Mouse (Mus musculus): ENCODE data around the gene Ubac2. TPM values are rescaled to one million over a fixed set of nuclear protein-coding genes. Genes with fewer than 3 reads are reported as not detected.

The Ubac2 gene
- polyA plus RNA-seq, 1 experiment from 2014 or later: 53.8 TPM

GRCm38 (mm10) chr14:122013417-122013951 is 135.1 kb downstream of the Ubac2 start:
- H3K4me2 ChIP-seq (ENCODE audit: low read depth, low read length): no peak overlapping the region
- H3K9ac ChIP-seq (ENCODE audit: low read length): no peak overlapping the region
- 69% methylated on average over 14 of the region's 14 CpGs for WGBS
- peak overlapping the region; percentile 43 for H3K27ac ChIP-seq (ENCODE audit: low read length)
- no peaks in the 10 kb centered on the region for H3K9me3 ChIP-seq (replicated peaks; ENCODE audit: control insufficient read depth, low read length)
- peaks cover 28% of the 10 kb centered on the region for H3K4me1 ChIP-seq (ENCODE audit: control insufficient read depth, insufficient read depth, low read length)
- no peaks in the 10 kb centered on the region for H3K27me3 ChIP-seq (ENCODE audit: control insufficient read depth, insufficient read depth, low read length)
- H3K4me3 ChIP-seq (ENCODE audit: low read length): no peak overlapping the region
- ATAC-seq (replicated peaks; ENCODE audit: extremely low read depth, insufficient read depth, low FRiP score): no peak
- H3K36me3 ChIP-seq (ENCODE audit: control insufficient read depth, insufficient read depth): peaks cover 3% of the 10 kb centered on the region; the same call in 1 of the 2 replicates

GRCm38 (mm10) chr14:122017958-122018357 is 139.5 kb downstream of the Ubac2 start:
- Histone ChIP-seq H3K4me3 (ENCODE audit: low read length) (no peak overlapping the region), H3K4me1 (ENCODE audit: control insufficient read depth, insufficient read depth, low read length) (peaks cover 26% of the 10 kb centered on the region), H3K27me3 (ENCODE audit: control insufficient read depth, insufficient read depth, low read length) (no peaks in the 10 kb centered on the region), H3K9me3 (replicated peaks; ENCODE audit: control insufficient read depth, low read length) (no peaks in the 10 kb centered on the region), H3K36me3 (ENCODE audit: control insufficient read depth, insufficient read depth) (peaks cover 2% of the 10 kb centered on the region; the same call in 1 of the 2 replicates), H3K4me2 (ENCODE audit: low read depth, low read length) (no peak overlapping the region), H3K9ac (ENCODE audit: low read length) (no peak overlapping the region), H3K27ac (ENCODE audit: low read length) (no peak overlapping the region)
- no peak for ATAC-seq (replicated peaks; ENCODE audit: extremely low read depth, insufficient read depth, low FRiP score)
- WGBS: 76% methylated on average over 2 of the region's 2 CpGs

- H3K27me3 ChIP-seq (ENCODE audit: control insufficient read depth, insufficient read depth, low read length): no peaks in the 10 kb centered on the region
- H3K4me1 ChIP-seq (ENCODE audit: control insufficient read depth, insufficient read depth, low read length): peaks cover 26% of the 10 kb centered on the region
- ATAC-seq (replicated peaks; ENCODE audit: extremely low read depth, insufficient read depth, low FRiP score): no peak
- H3K36me3 ChIP-seq (ENCODE audit: control insufficient read depth, insufficient read depth): peaks cover 2% of the 10 kb centered on the region; the same call in 1 of the 2 replicates
- H3K4me3 ChIP-seq (ENCODE audit: low read length): no peak overlapping the region
- H3K9ac ChIP-seq (ENCODE audit: low read length): no peak overlapping the region
- no peak overlapping the region for H3K27ac ChIP-seq (ENCODE audit: low read length)
- H3K4me2 ChIP-seq (ENCODE audit: low read depth, low read length): no peak overlapping the region
- no peaks in the 10 kb centered on the region for H3K9me3 ChIP-seq (replicated peaks; ENCODE audit: control insufficient read depth, low read length)
- 94% methylated on average over 2 of the region's 2 CpGs for WGBS
Observed at GRCm38 (mm10) chr14:122019389-122019788, 141.0 kb downstream of the Ubac2 start.

GRCm38 (mm10) chr14:122020567-122020966 is 142.1 kb downstream of the Ubac2 start:
- no peak for ATAC-seq (replicated peaks; ENCODE audit: extremely low read depth, insufficient read depth, low FRiP score)
- Histone ChIP-seq H3K4me1 (ENCODE audit: control insufficient read depth, insufficient read depth, low read length) (peaks cover 20% of the 10 kb centered on the region), H3K27me3 (ENCODE audit: control insufficient read depth, insufficient read depth, low read length) (no peaks in the 10 kb centered on the region), H3K4me3 (ENCODE audit: low read length) (no peak overlapping the region), H3K9ac (ENCODE audit: low read length) (no peak overlapping the region), H3K9me3 (replicated peaks; ENCODE audit: control insufficient read depth, low read length) (no peaks in the 10 kb centered on the region), H3K4me2 (ENCODE audit: low read depth, low read length) (no peak overlapping the region), H3K27ac (ENCODE audit: low read length) (no peak overlapping the region), H3K36me3 (ENCODE audit: control insufficient read depth, insufficient read depth) (peaks cover 2% of the 10 kb centered on the region; the same call in 1 of the 2 replicates)
- WGBS: 89% methylated on average over 6 of the region's 6 CpGs

GRCm38 (mm10) chr14:122023054-122023453 is 144.6 kb downstream of the Ubac2 start:
- H3K36me3 ChIP-seq (ENCODE audit: control insufficient read depth, insufficient read depth): peaks cover 2% of the 10 kb centered on the region; the same call in 1 of the 2 replicates
- H3K9ac ChIP-seq (ENCODE audit: low read length): no peak overlapping the region
- peaks cover 6% of the 10 kb centered on the region; the same call in 1 of the 2 replicates for H3K4me1 ChIP-seq (ENCODE audit: control insufficient read depth, insufficient read depth, low read length)
- H3K4me2 ChIP-seq (ENCODE audit: low read depth, low read length): no peak overlapping the region
- ATAC-seq (replicated peaks; ENCODE audit: extremely low read depth, insufficient read depth, low FRiP score): no peak
- no peak overlapping the region for H3K27ac ChIP-seq (ENCODE audit: low read length)
- no peaks in the 10 kb centered on the region for H3K9me3 ChIP-seq (replicated peaks; ENCODE audit: control insufficient read depth, low read length)
- no peak overlapping the region for H3K4me3 ChIP-seq (ENCODE audit: low read length)
- 84% methylated on average over 1 of the region's 1 CpGs for WGBS
- H3K27me3 ChIP-seq (ENCODE audit: control insufficient read depth, insufficient read depth, low read length): no peaks in the 10 kb centered on the region

GRCm38 (mm10) chr14:122023928-122024327 is 145.5 kb downstream of the Ubac2 start:
- Histone ChIP-seq H3K4me3 (ENCODE audit: low read length) (no peak overlapping the region), H3K27me3 (ENCODE audit: control insufficient read depth, insufficient read depth, low read length) (no peaks in the 10 kb centered on the region), H3K4me1 (ENCODE audit: control insufficient read depth, insufficient read depth, low read length) (peaks cover 6% of the 10 kb centered on the region; the same call in 1 of the 2 replicates), H3K4me2 (ENCODE audit: low read depth, low read length) (no peak overlapping the region), H3K27ac (ENCODE audit: low read length) (no peak overlapping the region), H3K9me3 (replicated peaks; ENCODE audit: control insufficient read depth, low read length) (no peaks in the 10 kb centered on the region), H3K36me3 (ENCODE audit: control insufficient read depth, insufficient read depth) (peaks cover 2% of the 10 kb centered on the region; the same call in 1 of the 2 replicates), H3K9ac (ENCODE audit: low read length) (no peak overlapping the region)
- ATAC-seq (replicated peaks; ENCODE audit: extremely low read depth, insufficient read depth, low FRiP score): no peak

GRCm38 (mm10) chr14:122028926-122029745 is 150.7 kb downstream of the Ubac2 start:
- no peak for ATAC-seq (replicated peaks; ENCODE audit: extremely low read depth, insufficient read depth, low FRiP score)
- 81% methylated on average over 11 of the region's 11 CpGs for WGBS
- no peaks in the 10 kb centered on the region for H3K9me3 ChIP-seq (replicated peaks; ENCODE audit: control insufficient read depth, low read length)
- no peak overlapping the region for H3K27ac ChIP-seq (ENCODE audit: low read length)
- H3K27me3 ChIP-seq (ENCODE audit: control insufficient read depth, insufficient read depth, low read length): no peaks in the 10 kb centered on the region
- no peaks in the 10 kb centered on the region for H3K36me3 ChIP-seq (ENCODE audit: control insufficient read depth, insufficient read depth)
- peaks cover 3% of the 10 kb centered on the region; the same call in 1 of the 2 replicates for H3K4me1 ChIP-seq (ENCODE audit: control insufficient read depth, insufficient read depth, low read length)
- H3K9ac ChIP-seq (ENCODE audit: low read length): no peak overlapping the region
- H3K4me2 ChIP-seq (ENCODE audit: low read depth, low read length): no peak overlapping the region
- no peak overlapping the region for H3K4me3 ChIP-seq (ENCODE audit: low read length)

GRCm38 (mm10) chr14:122029851-122030250 is 151.4 kb downstream of the Ubac2 start:
- no peak for ATAC-seq (replicated peaks; ENCODE audit: extremely low read depth, insufficient read depth, low FRiP score)
- Histone ChIP-seq H3K27me3 (ENCODE audit: control insufficient read depth, insufficient read depth, low read length) (no peaks in the 10 kb centered on the region), H3K27ac (ENCODE audit: low read length) (no peak overlapping the region), H3K9me3 (replicated peaks; ENCODE audit: control insufficient read depth, low read length) (no peaks in the 10 kb centered on the region; the same call in 1 of the 2 replicates), H3K4me3 (ENCODE audit: low read length) (no peak overlapping the region), H3K9ac (ENCODE audit: low read length) (no peak overlapping the region), H3K4me2 (ENCODE audit: low read depth, low read length) (no peak overlapping the region), H3K4me1 (ENCODE audit: control insufficient read depth, insufficient read depth, low read length) (peaks cover 3% of the 10 kb centered on the region; the same call in 1 of the 2 replicates), H3K36me3 (ENCODE audit: control insufficient read depth, insufficient read depth) (no peaks in the 10 kb centered on the region)
- WGBS: 86% methylated on average over 4 of the region's 4 CpGs

- Histone ChIP-seq H3K9ac (ENCODE audit: low read length) (no peak overlapping the region), H3K27ac (ENCODE audit: low read length) (no peak overlapping the region), H3K4me3 (ENCODE audit: low read length) (no peak overlapping the region), H3K4me2 (ENCODE audit: low read depth, low read length) (no peak overlapping the region), H3K27me3 (ENCODE audit: control insufficient read depth, insufficient read depth, low read length) (no peaks in the 10 kb centered on the region), H3K36me3 (ENCODE audit: control insufficient read depth, insufficient read depth) (no peaks in the 10 kb centered on the region), H3K9me3 (replicated peaks; ENCODE audit: control insufficient read depth, low read length) (peaks cover 4% of the 10 kb centered on the region), H3K4me1 (ENCODE audit: control insufficient read depth, insufficient read depth, low read length) (peaks cover 3% of the 10 kb centered on the region; the same call in 1 of the 2 replicates)
- ATAC-seq (replicated peaks; ENCODE audit: extremely low read depth, insufficient read depth, low FRiP score): no peak
- WGBS: 74% methylated on average over 2 of the region's 2 CpGs
Observed at GRCm38 (mm10) chr14:122032045-122032444, 153.6 kb downstream of the Ubac2 start.
